Mouse (Mus musculus) ES-E14 (cell line): ENCODE data around the gene Oxsr1. TPM values are rescaled to one million over a fixed set of nuclear protein-coding genes. Genes with fewer than 3 reads are reported as not detected.

ENCODE experiments used
- DNase-seq: peaks from one replicate; pipeline ENCODE4 v3.0.0-alpha.2; 2013; ENCODE audit warnings: low read depth, low spot score
- H3K27ac ChIP-seq: 2 replicates; pipeline ENCODE4 v1.5.1; 2012; ENCODE audit warnings: low read depth, mild to moderate bottlenecking, low read length, moderate library complexity, mixed read lengths; ENCODE audit not compliant: poor library complexity, insufficient read depth, severe bottlenecking
- H3K36me3 ChIP-seq: 2 replicates; pipeline ENCODE4 v1.6.1; 2012; ENCODE audit warnings: mild to moderate bottlenecking, low read length, moderate library complexity, mixed read lengths; ENCODE audit not compliant: control insufficient read depth, poor library complexity, insufficient read depth, severe bottlenecking
- H3K4me1 ChIP-seq, 2 experiments: fragments of 150-350 bp in 1 of 2; sonication (generic) in 1 of 2; 2 replicates each; pipeline ENCODE4 v1.6.1; 2012; ENCODE audit warnings: low read length in 2 of 2, mild to moderate bottlenecking in 1 of 2, mixed read lengths in 1 of 2; ENCODE audit not compliant: control insufficient read depth in 2 of 2, insufficient read depth in 2 of 2, poor library complexity in 1 of 2
- H3K4me3 ChIP-seq, 2 experiments: fragments of 150-350 bp in 1 of 2; sonication (generic) in 1 of 2; 2 replicates each; pipeline ENCODE4 v1.5.1; 2012; ENCODE audit warnings: low read length in 2 of 2, low read depth in 1 of 2, mild to moderate bottlenecking in 1 of 2, mixed read lengths in 1 of 2; ENCODE audit not compliant: insufficient read depth in 1 of 2, poor library complexity in 1 of 2, severe bottlenecking in 1 of 2
- H3K9ac ChIP-seq: 2 replicates; pipeline ENCODE4 v1.6.1; 2012; ENCODE audit warnings: low read depth, mild to moderate bottlenecking, low read length, mixed read lengths; ENCODE audit not compliant: poor library complexity, insufficient read depth, severe bottlenecking
- H3K9me3 ChIP-seq: fragments of 150-350 bp; sonication (generic); 2 replicates; pipeline ENCODE4 v1.6.1; 2012; ENCODE audit warnings: low read depth, mild to moderate bottlenecking, low read length; ENCODE audit not compliant: control insufficient read depth, insufficient read depth
- CHD2 ChIP-seq: IDR thresholded peaks from 2 replicates; pipeline ENCODE4 v1.6.1; 2014; ENCODE audit warnings: mild to moderate bottlenecking, low read depth, low read length, inconsistent platforms
- HCFC1 ChIP-seq: IDR thresholded peaks from 2 replicates; pipeline ENCODE4 v1.6.1; 2012; ENCODE audit warnings: low read length, inconsistent platforms, borderline replicate concordance; ENCODE audit not compliant: insufficient read depth
- MAFK ChIP-seq: IDR thresholded peaks from 2 replicates; pipeline ENCODE4 v1.6.1; 2014; ENCODE audit warnings: mild to moderate bottlenecking, low read depth, low read length, inconsistent platforms; ENCODE audit not compliant: insufficient read depth
- ZC3H11A ChIP-seq: IDR thresholded peaks from 2 replicates; pipeline ENCODE4 v1.6.1; 2012; ENCODE audit warnings: low read depth, mild to moderate bottlenecking, inconsistent platforms, low read length, borderline replicate concordance
- ZNF384 ChIP-seq: IDR thresholded peaks from 2 replicates; pipeline ENCODE4 v1.6.1; 2012; ENCODE audit warnings: low read depth, low read length, inconsistent platforms
- in situ Hi-C, 2 experiments: fragments of 600-800 bp; cut with MboI; formaldehyde crosslinking; loops; one replicate each; pipeline ENCODE4 v1.15.1; 2025; ENCODE audit warnings: low sequenced_read_pairs in 2 of 2, inconsistent platforms in 1 of 2; ENCODE audit not compliant: unreplicated experiment in 2 of 2
- total RNA-seq: library from RNA; depleted of rRNA; stranded (reverse); fragments of 300-350 nt; gene quantifications from 2 replicates; pipeline ENCODE4 v1.2.3, GENCODE M21; 2012

Oxsr1 gene
- total RNA-seq, 1 experiment: 52.1 TPM

DNA sequence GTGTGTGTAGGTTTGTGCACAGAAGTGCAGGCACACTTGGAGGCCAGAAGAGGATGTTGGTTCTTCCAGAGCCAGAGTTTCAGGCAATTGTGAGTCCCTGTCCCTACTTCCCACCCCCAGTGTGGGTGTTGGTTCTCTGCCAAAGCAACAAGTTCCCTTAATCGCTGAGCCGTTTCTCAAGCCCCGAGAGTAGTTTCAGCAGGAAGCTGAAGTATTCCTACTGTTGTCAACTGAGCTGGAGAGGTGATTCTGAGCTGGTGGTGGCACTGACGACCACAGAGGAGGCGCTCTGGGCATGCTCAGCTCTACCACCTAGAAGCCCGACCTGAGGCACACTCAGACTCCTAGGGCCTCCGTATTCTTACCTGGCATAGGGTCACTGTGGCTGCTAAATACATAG is 43.1 kb upstream of the Oxsr1 start, which contains the start of gene Slc22a14:
Gene Slc22a14, minus strand, starts transcription at position 270 of the 400 bp plus-strand sequence.
- in situ Hi-C loops: no loop called here
- TF ChIP-seq CHD2 (no peak), HCFC1 (no peak), MAFK (no peak), ZC3H11A (no peak), ZNF384 (no peak)
- Histone ChIP-seq H3K4me3 (no peak within 1 kb of the TSS), H3K9me3 (no peaks in the 10 kb centered on the region), H3K9ac (no peak within 1 kb of the TSS), H3K36me3 (peaks cover 29% of the 10 kb centered on the region), H3K4me1 (0 out of 4 replicates have a peak, but pooled peaks cover 0 to 2% of the 10 kb centered on the region in 2 experiments), H3K27ac (no peak within 1 kb of the TSS)
- no peak for DNase-seq

DNA sequence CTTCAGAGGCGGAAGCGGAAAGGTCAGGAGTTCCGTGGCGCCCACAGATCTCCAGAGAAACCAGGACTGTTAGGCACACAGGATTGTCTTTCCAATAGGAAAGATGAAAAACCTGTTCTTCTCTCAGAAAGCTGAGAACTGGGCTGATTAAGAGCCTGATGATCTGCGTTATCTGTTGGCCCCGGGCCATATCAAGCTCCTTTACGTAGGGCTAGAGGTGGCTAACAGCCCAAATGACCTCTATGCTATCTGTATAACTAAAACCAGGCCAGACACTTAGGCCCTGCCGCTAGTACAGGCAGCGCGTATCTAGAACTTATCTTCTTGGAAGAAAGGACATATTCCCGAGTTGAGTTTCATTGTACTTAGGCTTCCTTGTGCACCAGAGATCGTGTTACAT is 41.0 kb upstream of the Oxsr1 start:
- H3K9me3 ChIP-seq: no peaks in the 10 kb centered on the region
- DNase-seq: no peak
- no peak overlapping the region for H3K27ac ChIP-seq
- no peak overlapping the region for H3K9ac ChIP-seq
- peaks cover 22% of the 10 kb centered on the region for H3K36me3 ChIP-seq
- H3K4me1 ChIP-seq: 0 out of 4 replicates have a peak, but pooled peaks cover 0 to 2% of the 10 kb centered on the region in 2 experiments
- no peak overlapping the region for H3K4me3 ChIP-seq
- TF ChIP-seq ZC3H11A (no peak), ZNF384 (no peak), MAFK (no peak), CHD2 (no peak)
- in situ Hi-C loops: no loop called here

DNA sequence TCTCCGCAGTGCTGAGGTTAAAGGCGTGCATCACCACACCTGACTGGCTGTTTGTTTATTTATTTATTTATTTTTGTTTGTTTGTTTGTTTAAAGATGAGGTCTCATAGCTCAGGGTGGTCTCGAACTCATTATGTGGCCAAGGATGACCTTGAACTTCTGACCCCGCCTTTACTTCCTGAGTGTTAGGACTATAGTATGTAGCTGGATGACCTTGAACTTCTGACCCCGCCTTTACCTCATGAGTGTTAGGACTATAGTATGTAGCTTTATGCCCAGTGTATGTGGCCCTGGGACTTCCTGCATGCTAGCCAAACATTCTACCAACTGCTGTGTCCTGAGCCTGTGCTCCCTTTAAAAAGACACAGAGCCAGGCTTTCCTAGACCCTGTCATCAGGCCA is 39.2 kb upstream of the Oxsr1 start:
- TF ChIP-seq HCFC1 (no peak), CHD2 (no peak), MAFK (no peak), ZNF384 (no peak), ZC3H11A (no peak)
- DNase-seq: no peak
- H3K27ac ChIP-seq: no peak overlapping the region
- no peaks in the 10 kb centered on the region for H3K9me3 ChIP-seq
- no peak overlapping the region for H3K4me3 ChIP-seq
- H3K4me1 ChIP-seq: 0 out of 4 replicates have a peak, but pooled peaks cover 0 to 2% of the 10 kb centered on the region in 2 experiments
- in situ Hi-C loops: no loop called here
- H3K9ac ChIP-seq: no peak overlapping the region
- H3K36me3 ChIP-seq: peaks cover 15% of the 10 kb centered on the region

DNA sequence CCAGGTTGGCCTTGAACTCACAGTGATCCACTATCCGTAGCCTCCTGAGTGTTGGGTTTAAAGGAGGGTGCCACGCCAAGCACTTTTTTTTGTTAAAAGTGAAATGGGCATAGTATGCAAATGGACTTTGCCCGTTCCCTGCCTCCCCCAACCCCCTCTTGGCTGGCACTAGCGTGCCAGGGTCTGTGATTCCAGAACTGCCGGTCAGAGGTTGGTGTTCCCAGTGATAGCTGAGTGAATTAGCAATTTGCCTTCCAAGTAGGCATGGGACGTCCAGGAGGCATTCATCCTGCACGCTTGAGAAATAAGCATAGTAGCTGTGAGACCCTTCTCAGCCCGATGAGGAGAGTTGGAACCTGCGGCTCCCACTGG is 35.8 kb upstream of the Oxsr1 start:
- H3K36me3 ChIP-seq: peaks cover 14% of the 10 kb centered on the region
- H3K4me3 ChIP-seq: peak overlapping the region; percentile 75 to 81
- no peaks in the 10 kb centered on the region for H3K9me3 ChIP-seq
- DNase-seq: no peak
- peak overlapping the region; percentile 41; the same call in 1 of the 2 replicates for H3K9ac ChIP-seq
- 0 out of 4 replicates have a peak, but pooled peaks cover 0 to 2% of the 10 kb centered on the region in 2 experiments for H3K4me1 ChIP-seq
- TF ChIP-seq CHD2: no peak
- TF ChIP-seq ZC3H11A: no peak
- no peak for TF ChIP-seq ZNF384
- TF ChIP-seq MAFK: no peak
- no peak for TF ChIP-seq HCFC1
- in situ Hi-C loops: no loop called here
- H3K27ac ChIP-seq: no peak overlapping the region
